Mouse (Mus musculus) forebrain, embryonic 11.5 days (tissue): ENCODE results near the gene Cygb. TPM values are rescaled to one million over a fixed set of nuclear protein-coding genes. Genes with fewer than 3 reads are reported as not detected.
"Not testable (repeated sequence)": the region's sequence is repeated elsewhere in the genome, so short reads cannot be mapped to it uniquely, and the experiment has no call there.

Experiments used
- ATAC-seq: fragments of 200-750 bp; cut with Nextera tagmentation; replicated peaks from 2 replicates; pipeline ENCODE4 v1.8.0; 2017; ENCODE audit warnings: moderate TSS enrichment; ENCODE audit not compliant: low FRiP score
- DNase-seq: peaks from one replicate; pipeline ENCODE4 v3.0.0-alpha.2; 2017; ENCODE audit warnings: low spot score
- H3K27ac ChIP-seq: fragments of 300-500 bp; sonication (generic); 2 replicates; pipeline ENCODE4 v1.5.1; 2014; ENCODE audit warnings: low read depth, low read length
- H3K27me3 ChIP-seq: fragments of 300-500 bp; sonication (generic); 2 replicates; pipeline ENCODE4 v1.6.1; 2014; ENCODE audit warnings: mild to moderate bottlenecking, low read length, mixed read lengths; ENCODE audit not compliant: control insufficient read depth, insufficient read depth
- H3K36me3 ChIP-seq: fragments of 300-500 bp; sonication (generic); 2 replicates; pipeline ENCODE4 v1.6.1; 2014; ENCODE audit warnings: mild to moderate bottlenecking, low read length, moderate library complexity, mixed read lengths; ENCODE audit not compliant: control insufficient read depth, insufficient read depth
- H3K4me1 ChIP-seq: fragments of 300-500 bp; sonication (generic); replicated peaks from 2 replicates; pipeline ENCODE4 v1.6.1; 2014; ENCODE audit warnings: low read length, mixed read lengths; ENCODE audit not compliant: control insufficient read depth, insufficient read depth
- H3K4me2 ChIP-seq: fragments of 300-500 bp; sonication (generic); 2 replicates; pipeline ENCODE4 v1.6.1; 2014; ENCODE audit warnings: low read depth, mild to moderate bottlenecking, low read length, moderate library complexity, mixed read lengths; ENCODE audit not compliant: severe bottlenecking
- H3K4me3 ChIP-seq: fragments of 300-500 bp; sonication (generic); 2 replicates; pipeline ENCODE4 v1.5.1; 2014; ENCODE audit warnings: low read depth, low read length
- H3K9ac ChIP-seq: fragments of 300-500 bp; sonication (generic); 2 replicates; pipeline ENCODE4 v1.6.1; 2014; ENCODE audit warnings: low read length
- H3K9me3 ChIP-seq: fragments of 300-500 bp; sonication (generic); 2 replicates; pipeline ENCODE4 v1.6.1; 2016; ENCODE audit warnings: low read length, mixed read lengths; ENCODE audit not compliant: control insufficient read depth
- WGBS: fragments of 180-500 bp; shearing (Covaris S2); extraction: QIAGEN DNeasy Blood & Tissue Kit; methylation state at CpG from one replicate; pipeline ENCODE4 v1.1.7; 2014; 5-methylcytosine and 5-hydroxymethylcytosine counted together
- polyA plus RNA-seq: library from polyadenylated mRNA; unstranded; fragments of >200 nt; fragmentation: Nextera tagmentation; extraction: Ambion mirVana; gene quantifications from 2 replicates; pipeline ENCODE4 v1.2.1, GENCODE M21; 2014

The Cygb gene
- polyA plus RNA-seq, 1 experiment from 2014 or later: 1.7 TPM

GRCm38 (mm10) chr11:116671112-116671844 lies 17.2 kb upstream of the Cygb start:
- peak; percentile 85 for ATAC-seq
- H3K4me2 ChIP-seq: peak overlapping the region; percentile 86
- H3K9me3 ChIP-seq: no peaks in the 10 kb centered on the region
- DNase-seq: peak; percentile 98
- H3K9ac ChIP-seq: peak overlapping the region; percentile 83
- 1% methylated on average over 45 of the region's 45 CpGs for WGBS
- peaks cover 7% of the 10 kb centered on the region; the same call in 1 of the 2 replicates for H3K4me1 ChIP-seq
- H3K4me3 ChIP-seq: peak overlapping the region; percentile 81
- H3K27me3 ChIP-seq: no peaks in the 10 kb centered on the region
- 0 out of 2 replicates have a peak overlapping the region, but pooled peaks have one; percentile 33 for H3K27ac ChIP-seq
- peaks cover 18% of the 10 kb centered on the region for H3K36me3 ChIP-seq

GRCm38 (mm10) chr11:116670386-116670785 lies 16.3 kb upstream of the Cygb start:
- Histone ChIP-seq H3K4me2 (no peak overlapping the region; the same call in 1 of the 2 replicates), H3K36me3 (peaks cover 13% of the 10 kb centered on the region), H3K27me3 (no peaks in the 10 kb centered on the region), H3K9ac (no peak overlapping the region), H3K9me3 (no peaks in the 10 kb centered on the region), H3K27ac (no peak overlapping the region), H3K4me3 (0 out of 2 replicates have a peak overlapping the region, but pooled peaks have one; percentile 81), H3K4me1 (peaks cover 7% of the 10 kb centered on the region; the same call in 1 of the 2 replicates)
- 82% methylated on average over 7 of the region's 7 CpGs for WGBS
- DNase-seq (no peak), ATAC-seq (no peak)

DNA sequence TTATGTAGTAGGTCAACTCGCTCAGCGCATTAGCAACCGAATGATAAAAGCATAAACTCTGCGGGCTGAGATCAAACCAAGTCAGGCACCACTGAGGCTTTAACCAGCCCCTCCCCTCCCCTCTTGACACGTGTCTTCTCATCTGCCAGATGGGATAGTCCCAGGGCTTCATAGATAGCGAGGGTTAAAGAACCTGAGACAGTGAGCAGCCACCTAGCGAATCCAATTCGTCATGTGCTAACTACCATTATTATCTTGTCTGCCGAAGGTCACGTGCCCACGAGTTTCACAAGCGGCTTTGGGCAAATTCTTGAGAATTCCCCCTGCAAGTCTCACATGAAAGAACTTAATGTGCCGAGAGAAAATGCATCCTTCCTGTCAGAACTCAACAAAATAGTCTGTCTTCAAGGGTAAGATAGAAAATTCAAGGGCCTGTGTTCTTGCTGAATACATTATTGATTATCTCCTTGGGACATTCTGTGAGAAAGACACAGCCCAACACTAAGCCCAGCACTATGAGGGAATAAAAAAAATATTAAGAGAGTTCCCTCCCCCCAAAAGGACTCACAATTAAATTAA lies 15.8 kb upstream of the Cygb start:
- Histone ChIP-seq H3K27ac (no peak overlapping the region), H3K4me1 (peaks cover 7% of the 10 kb centered on the region; the same call in 1 of the 2 replicates), H3K4me3 (no peak overlapping the region), H3K4me2 (no peak overlapping the region), H3K9me3 (no peaks in the 10 kb centered on the region), H3K27me3 (no peaks in the 10 kb centered on the region), H3K9ac (no peak overlapping the region), H3K36me3 (peaks cover 11% of the 10 kb centered on the region; the same call in 1 of the 2 replicates)
- ATAC-seq: no peak
- WGBS: 72% methylated on average over 13 of the region's 13 CpGs
- DNase-seq: no peak

GRCm38 (mm10) chr11:116669316-116669715 lies 15.2 kb upstream of the Cygb start:
- 51% methylated on average over 5 of the region's 5 CpGs for WGBS
- Histone ChIP-seq H3K36me3 (peaks cover 7% of the 10 kb centered on the region; the same call in 1 of the 2 replicates), H3K9ac (no peak overlapping the region), H3K4me3 (no peak overlapping the region), H3K4me2 (no peak overlapping the region), H3K27me3 (no peaks in the 10 kb centered on the region), H3K27ac (no peak overlapping the region), H3K4me1 (peaks cover 7% of the 10 kb centered on the region; the same call in 1 of the 2 replicates), H3K9me3 (no peaks in the 10 kb centered on the region)
- ATAC-seq: no peak
- no peak for DNase-seq

GRCm38 (mm10) chr11:116668839-116669238 lies 14.7 kb upstream of the Cygb start:
- Histone ChIP-seq H3K27ac (no peak overlapping the region), H3K9me3 (no peaks in the 10 kb centered on the region), H3K4me2 (no peak overlapping the region), H3K4me3 (no peak overlapping the region), H3K36me3 (peaks cover 2% of the 10 kb centered on the region; the same call in 1 of the 2 replicates), H3K27me3 (no peaks in the 10 kb centered on the region), H3K4me1 (peaks cover 7% of the 10 kb centered on the region; the same call in 1 of the 2 replicates), H3K9ac (no peak overlapping the region)
- 43% methylated on average over 7 of the region's 7 CpGs for WGBS
- ATAC-seq (no peak), DNase-seq (no peak)

DNA sequence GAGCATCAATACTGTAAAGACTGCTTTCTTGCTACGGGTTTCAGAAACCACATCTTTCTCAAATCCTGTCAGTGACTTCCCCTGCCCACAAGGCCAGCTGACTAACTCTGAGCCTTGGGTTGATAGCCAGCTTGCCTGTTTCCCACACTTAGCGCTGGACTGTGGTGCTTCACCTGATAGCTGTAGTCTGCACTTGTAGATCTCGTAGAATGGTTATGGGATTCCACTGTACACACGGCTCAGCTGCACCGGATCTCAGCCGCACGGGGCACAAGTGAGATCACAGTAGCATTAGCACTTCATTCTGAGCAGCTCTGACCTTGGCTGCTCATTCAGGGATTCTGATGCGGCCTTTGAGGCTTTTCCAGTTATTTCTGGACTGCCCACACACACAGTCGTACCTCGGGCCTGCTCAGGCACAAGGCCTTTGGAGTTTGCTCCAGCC lies 14.3 kb upstream of the Cygb start:
- 82% methylated on average over 10 of the region's 10 CpGs for WGBS
- H3K9ac ChIP-seq: no peak overlapping the region
- H3K4me1 ChIP-seq: peaks cover 7% of the 10 kb centered on the region; the same call in 1 of the 2 replicates
- H3K27me3 ChIP-seq: no peaks in the 10 kb centered on the region
- H3K36me3 ChIP-seq: no peaks in the 10 kb centered on the region
- H3K4me3 ChIP-seq: no peak overlapping the region
- DNase-seq (no peak), ATAC-seq (no peak)
- H3K27ac ChIP-seq: no peak overlapping the region
- H3K4me2 ChIP-seq: no peak overlapping the region
- no peaks in the 10 kb centered on the region for H3K9me3 ChIP-seq

DNA sequence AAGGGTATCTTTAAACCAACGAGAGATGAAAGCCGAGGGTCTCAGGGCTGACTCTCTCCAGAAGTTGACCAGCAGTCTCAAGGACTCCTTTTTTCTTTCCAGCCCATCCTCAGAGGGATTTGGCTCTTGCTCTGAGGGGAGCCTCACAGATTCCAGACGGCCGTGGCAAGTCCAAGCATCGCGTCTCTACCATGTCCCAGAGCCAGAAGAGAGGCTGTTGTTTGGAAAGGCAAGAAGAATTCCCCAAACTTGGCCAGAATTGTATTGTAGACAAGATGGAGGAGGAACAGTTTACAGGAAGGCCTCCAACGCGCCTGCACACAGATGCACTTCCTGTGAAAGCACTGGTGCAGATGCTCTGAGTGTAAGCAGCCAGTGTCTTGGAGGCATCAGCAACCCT lies 13.8 kb upstream of the Cygb start:
- no peaks in the 10 kb centered on the region for H3K36me3 ChIP-seq
- no peak overlapping the region for H3K27ac ChIP-seq
- no peaks in the 10 kb centered on the region for H3K27me3 ChIP-seq
- WGBS: 86% methylated on average over 8 of the region's 8 CpGs
- peaks cover 9% of the 10 kb centered on the region; the same call in 1 of the 2 replicates for H3K4me1 ChIP-seq
- DNase-seq (no peak), ATAC-seq (no peak)
- no peak overlapping the region for H3K4me3 ChIP-seq
- H3K9me3 ChIP-seq: no peaks in the 10 kb centered on the region
- H3K4me2 ChIP-seq: no peak overlapping the region
- no peak overlapping the region for H3K9ac ChIP-seq

GRCm38 (mm10) chr11:116667012-116667411 lies 12.9 kb upstream of the Cygb start:
- not testable (repeated sequence) for H3K9ac ChIP-seq, H3K27ac ChIP-seq, H3K4me2 ChIP-seq, DNase-seq, H3K4me3 ChIP-seq, H3K36me3 ChIP-seq, ATAC-seq, H3K27me3 ChIP-seq, H3K9me3 ChIP-seq, H3K4me1 ChIP-seq
- WGBS: 97% methylated on average over 3 of the region's 5 CpGs
